Mouse (Mus musculus): Measurements from ENCODE around the gene Acer1. TPM values are rescaled to one million over a fixed set of nuclear protein-coding genes. Genes with fewer than 3 reads are reported as not detected.

The Acer1 gene
- not detected in 2 replicates for polyA plus RNA-seq (2016; fragmentation: Nextera tagmentation; extraction: Ambion mirVana)

- Histone ChIP-seq H3K4me1 (no peaks in the 10 kb centered on the region), H3K9me3 (replicated peaks) (no peaks in the 10 kb centered on the region), H3K36me3 (no peaks in the 10 kb centered on the region), H3K27me3 (no peaks in the 10 kb centered on the region), H3K9ac (no peak within 1 kb of the TSS), H3K27ac (no peak within 1 kb of the TSS), H3K4me3 (no peak within 1 kb of the TSS), H3K4me2 (replicated peaks) (no peak within 1 kb of the TSS)
- ATAC-seq (ENCODE audit: low FRiP score) = no peak
- 66% methylated on average over 5 of the region's 5 CpGs for WGBS
Observed at GRCm38 (mm10) chr17:56982013-56982412, at the start of gene Acer1. TSS of gene Acer1 (minus strand) at chr17:56982126.

GRCm38 (mm10) chr17:57030931-57031660 lies 49.2 kb upstream of the Acer1 start, which contains the start of gene Khsrp:
TSS of gene Khsrp (minus strand) at chr17:57031522.
- no peak for ATAC-seq (ENCODE audit: low FRiP score)
- H3K4me2 ChIP-seq (replicated peaks) = peak within 1 kb of the TSS; percentile 95
- H3K36me3 ChIP-seq = peaks cover 28% of the 10 kb centered on the region
- 0 out of 2 replicates have a peak, but pooled peaks cover 5% of the 10 kb centered on the region for H3K27me3 ChIP-seq
- H3K4me3 ChIP-seq = peak within 1 kb of the TSS; percentile 97
- peak within 1 kb of the TSS; percentile 100 for H3K9ac ChIP-seq
- H3K9me3 ChIP-seq (replicated peaks) = no peaks in the 10 kb centered on the region
- WGBS = under 1% methylated on average over 77 of the region's 99 CpGs
- H3K4me1 ChIP-seq = peaks cover 22% of the 10 kb centered on the region
- peak within 1 kb of the TSS; percentile 97 for H3K27ac ChIP-seq

- 55% methylated on average over 8 of the region's 8 CpGs for WGBS
- H3K27ac ChIP-seq = no peak overlapping the region
- no peaks in the 10 kb centered on the region for H3K9me3 ChIP-seq (replicated peaks)
- 0 out of 2 replicates have a peak, but pooled peaks cover 2% of the 10 kb centered on the region for H3K27me3 ChIP-seq
- H3K9ac ChIP-seq = peak overlapping the region; percentile 100
- H3K4me3 ChIP-seq = peak overlapping the region; percentile 97
- peak overlapping the region; percentile 95 for H3K4me2 ChIP-seq (replicated peaks)
- H3K36me3 ChIP-seq = peaks cover 42% of the 10 kb centered on the region
- no peak for ATAC-seq (ENCODE audit: low FRiP score)
- H3K4me1 ChIP-seq = peaks cover 22% of the 10 kb centered on the region
Observed at GRCm38 (mm10) chr17:57029691-57030090, 47.8 kb upstream of the Acer1 start.

GRCm38 (mm10) chr17:57027471-57027870 lies 45.5 kb upstream of the Acer1 start:
- H3K4me3 ChIP-seq = no peak overlapping the region
- peaks cover 20% of the 10 kb centered on the region for H3K4me1 ChIP-seq
- no peak overlapping the region for H3K27ac ChIP-seq
- H3K4me2 ChIP-seq (replicated peaks) = no peak overlapping the region
- H3K36me3 ChIP-seq = peaks cover 65% of the 10 kb centered on the region
- no peaks in the 10 kb centered on the region for H3K27me3 ChIP-seq
- no peak for ATAC-seq (ENCODE audit: low FRiP score)
- H3K9ac ChIP-seq = no peak overlapping the region
- 90% methylated on average over 4 of the region's 4 CpGs for WGBS
- H3K9me3 ChIP-seq (replicated peaks) = no peaks in the 10 kb centered on the region

GRCm38 (mm10) chr17:57020960-57021359 lies 39.0 kb upstream of the Acer1 start:
- Histone ChIP-seq H3K9me3 (replicated peaks) (no peaks in the 10 kb centered on the region), H3K4me3 (no peak overlapping the region), H3K4me2 (replicated peaks) (no peak overlapping the region), H3K36me3 (peaks cover 62% of the 10 kb centered on the region), H3K9ac (no peak overlapping the region), H3K27ac (no peak overlapping the region), H3K4me1 (no peaks in the 10 kb centered on the region), H3K27me3 (no peaks in the 10 kb centered on the region)
- no peak for ATAC-seq (ENCODE audit: low FRiP score)
- 94% methylated on average over 5 of the region's 5 CpGs for WGBS

- peaks cover 50% of the 10 kb centered on the region for H3K36me3 ChIP-seq
- H3K4me1 ChIP-seq = no peaks in the 10 kb centered on the region
- no peak overlapping the region for H3K27ac ChIP-seq
- WGBS = 82% methylated on average over 2 of the region's 2 CpGs
- H3K4me2 ChIP-seq (replicated peaks) = no peak overlapping the region
- no peaks in the 10 kb centered on the region for H3K9me3 ChIP-seq (replicated peaks)
- no peak overlapping the region for H3K9ac ChIP-seq
- no peak for ATAC-seq (ENCODE audit: low FRiP score)
- H3K27me3 ChIP-seq = no peaks in the 10 kb centered on the region
- no peak overlapping the region for H3K4me3 ChIP-seq
Observed at GRCm38 (mm10) chr17:57019693-57020092, 37.8 kb upstream of the Acer1 start.

- H3K9me3 ChIP-seq (replicated peaks) = no peaks in the 10 kb centered on the region
- peaks cover 15% of the 10 kb centered on the region for H3K4me1 ChIP-seq
- no peaks in the 10 kb centered on the region for H3K27me3 ChIP-seq
- H3K4me3 ChIP-seq = peak overlapping the region; percentile 75
- H3K36me3 ChIP-seq = peaks cover 15% of the 10 kb centered on the region
- H3K9ac ChIP-seq = peak overlapping the region; percentile 77; the same call in 1 of the 2 replicates
- H3K4me2 ChIP-seq (replicated peaks) = peak overlapping the region; percentile 81
- no peak for ATAC-seq (ENCODE audit: low FRiP score)
- 72% methylated on average over 13 of the region's 13 CpGs for WGBS
- peak overlapping the region; percentile 93 for H3K27ac ChIP-seq
Observed at GRCm38 (mm10) chr17:57012245-57012795, 30.4 kb upstream of the Acer1 start.

GRCm38 (mm10) chr17:57011236-57012141 lies 29.6 kb upstream of the Acer1 start, which contains the start of the genes Gtf2f1 and Gm17949:
TSS of gene Gtf2f1 (minus strand) at chr17:57011288.
TSS of gene Gm17949 (plus strand) at chr17:57011469.
- Histone ChIP-seq H3K27me3 (no peaks in the 10 kb centered on the region), H3K27ac (peak within 1 kb of the TSS; percentile 93), H3K9ac (peak within 1 kb of the TSS; percentile 80), H3K4me2 (replicated peaks) (peak within 1 kb of the TSS; percentile 93), H3K4me1 (peaks cover 15% of the 10 kb centered on the region), H3K4me3 (peak within 1 kb of the TSS; percentile 75), H3K36me3 (peaks cover 24% of the 10 kb centered on the region), H3K9me3 (replicated peaks) (no peaks in the 10 kb centered on the region)
- ATAC-seq (ENCODE audit: low FRiP score) = peak; percentile 95
- WGBS = under 1% methylated on average over 51 of the region's 51 CpGs

- Histone ChIP-seq H3K4me1 (peaks cover 15% of the 10 kb centered on the region), H3K9ac (peak overlapping the region; percentile 80), H3K36me3 (peaks cover 29% of the 10 kb centered on the region), H3K27ac (peak overlapping the region; percentile 77), H3K4me3 (peak overlapping the region; percentile 75), H3K9me3 (replicated peaks) (no peaks in the 10 kb centered on the region), H3K27me3 (no peaks in the 10 kb centered on the region), H3K4me2 (replicated peaks) (peak overlapping the region; percentile 93)
- ATAC-seq (ENCODE audit: low FRiP score) = peak; percentile 70
- WGBS = under 1% methylated on average over 19 of the region's 19 CpGs
Observed at GRCm38 (mm10) chr17:57010911-57011235, 28.9 kb upstream of the Acer1 start.

- WGBS = 93% methylated on average over 13 of the region's 13 CpGs
- no peak overlapping the region for H3K4me3 ChIP-seq
- H3K9ac ChIP-seq = no peak overlapping the region
- H3K27me3 ChIP-seq = no peaks in the 10 kb centered on the region
- H3K27ac ChIP-seq = no peak overlapping the region
- H3K36me3 ChIP-seq = peaks cover 63% of the 10 kb centered on the region
- no peak for ATAC-seq (ENCODE audit: low FRiP score)
- H3K4me1 ChIP-seq = peaks cover 14% of the 10 kb centered on the region
- H3K9me3 ChIP-seq (replicated peaks) = no peaks in the 10 kb centered on the region
- no peak overlapping the region for H3K4me2 ChIP-seq (replicated peaks)
Observed at GRCm38 (mm10) chr17:57007137-57007905, 25.4 kb upstream of the Acer1 start.

GRCm38 (mm10) chr17:57003994-57004393 lies 22.1 kb upstream of the Acer1 start:
- no peak overlapping the region for H3K4me2 ChIP-seq (replicated peaks)
- H3K9ac ChIP-seq = no peak overlapping the region
- WGBS = 91% methylated on average over 7 of the region's 7 CpGs
- ATAC-seq (ENCODE audit: low FRiP score) = no peak
- H3K27ac ChIP-seq = no peak overlapping the region
- no peaks in the 10 kb centered on the region for H3K4me1 ChIP-seq
- H3K4me3 ChIP-seq = no peak overlapping the region
- peaks cover 78% of the 10 kb centered on the region for H3K36me3 ChIP-seq
- no peaks in the 10 kb centered on the region for H3K9me3 ChIP-seq (replicated peaks)
- H3K27me3 ChIP-seq = no peaks in the 10 kb centered on the region
